Mouse (Mus musculus) C2C12 (cell line): Measurements from ENCODE around the gene Cdc42bpa.

Experiments
- CEBPB ChIP-seq: IDR thresholded peaks from one replicate; pipeline ENCODE4 v1.6.1; 2011; ENCODE audit warnings: low read depth, mild to moderate bottlenecking, control low read depth, moderate library complexity
- CTCF ChIP-seq: IDR thresholded peaks from one replicate; pipeline ENCODE4 v1.5.1; 2011; ENCODE audit not compliant: control insufficient read depth, insufficient read depth, insufficient read length
- FOSL1 ChIP-seq: IDR thresholded peaks from one replicate; pipeline ENCODE4 v1.8.0; 2011; ENCODE audit warnings: mild to moderate bottlenecking, low read length; ENCODE audit not compliant: poor library complexity, insufficient read depth, severe bottlenecking
- MAX ChIP-seq: IDR thresholded peaks from one replicate; pipeline ENCODE4 v1.6.1; 2011; ENCODE audit warnings: mild to moderate bottlenecking, control low read depth
- MYOD1 ChIP-seq: IDR thresholded peaks from one replicate; pipeline ENCODE4 v1.6.1; 2011; ENCODE audit warnings: low read depth; ENCODE audit not compliant: control insufficient read depth, insufficient read length
- MYOG ChIP-seq: IDR thresholded peaks from one replicate; pipeline ENCODE4 v1.6.1; 2011; ENCODE audit not compliant: control insufficient read depth, insufficient read length; ENCODE audit errors: extremely low read depth
- USF1 ChIP-seq: IDR thresholded peaks from one replicate; pipeline ENCODE4 v1.6.1; 2011; ENCODE audit warnings: low read depth, mild to moderate bottlenecking, control low read depth, moderate library complexity

DNA sequence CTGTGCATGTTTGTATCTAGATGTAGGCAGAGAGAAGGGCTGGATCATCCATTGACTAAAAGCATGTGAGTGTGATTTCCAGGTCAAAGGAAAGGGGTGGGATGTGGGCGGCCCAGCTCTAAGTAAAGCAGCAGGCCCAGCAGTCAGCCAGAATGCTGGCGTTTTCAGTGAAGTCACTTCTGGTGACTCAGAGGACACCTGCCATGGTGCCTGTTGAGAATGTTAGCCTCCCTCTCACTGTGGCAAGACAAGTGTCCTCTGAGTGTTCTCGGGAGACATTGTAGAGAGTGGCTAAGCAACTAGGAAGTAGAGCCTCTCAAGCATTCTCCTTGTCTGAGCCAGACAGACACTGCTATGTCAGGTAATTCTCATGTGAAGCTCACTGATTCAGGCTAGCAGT, 144.3 kb downstream of the Cdc42bpa start:
- TF ChIP-seq CTCF (no peak), MAX (no peak), MYOD1 (no peak), FOSL1 (no peak), MYOG (no peak), USF1 (no peak), CEBPB (no peak)
